Mouse (Mus musculus) forebrain, embryonic 15.5 days (tissue): ENCODE results near the gene Cdkn1a. TPM values are rescaled to one million over a fixed set of nuclear protein-coding genes. Genes with fewer than 3 reads are reported as not detected.
"Not testable (repeated sequence)": the region's sequence is repeated elsewhere in the genome, so short reads cannot be mapped to it uniquely, and the experiment has no call there.

Experiments
- ATAC-seq: fragments of 200-750 bp; cut with Nextera tagmentation; replicated peaks from 2 replicates; pipeline ENCODE4 v1.8.0; 2017; ENCODE audit warnings: mild to moderate bottlenecking, moderate TSS enrichment, moderate library complexity
- H3K27ac ChIP-seq: fragments of 300-500 bp; sonication (generic); replicated peaks from 2 replicates; pipeline ENCODE4 v1.5.1; 2015; ENCODE audit warnings: mild to moderate bottlenecking, inconsistent platforms
- H3K27me3 ChIP-seq: fragments of 300-500 bp; sonication (generic); 2 replicates; pipeline ENCODE4 v1.6.1; 2015; ENCODE audit warnings: inconsistent platforms
- H3K36me3 ChIP-seq: fragments of 300-500 bp; sonication (generic); 2 replicates; pipeline ENCODE4 v1.6.1; 2015; ENCODE audit warnings: mild to moderate bottlenecking, inconsistent platforms
- H3K4me1 ChIP-seq: fragments of 300-500 bp; sonication (generic); 2 replicates; pipeline ENCODE4 v1.6.1; 2015; ENCODE audit warnings: inconsistent platforms
- H3K4me2 ChIP-seq: fragments of 300-500 bp; sonication (generic); replicated peaks from 2 replicates; pipeline ENCODE4 v1.6.1; 2015; ENCODE audit warnings: mild to moderate bottlenecking, inconsistent platforms
- H3K4me3 ChIP-seq: fragments of 300-500 bp; sonication (generic); 2 replicates; pipeline ENCODE4 v1.5.1; 2015; ENCODE audit warnings: mild to moderate bottlenecking, inconsistent platforms
- H3K9ac ChIP-seq: fragments of 300-500 bp; sonication (generic); replicated peaks from 2 replicates; pipeline ENCODE4 v1.6.1; 2015; ENCODE audit warnings: mild to moderate bottlenecking, inconsistent platforms
- H3K9me3 ChIP-seq: fragments of 300-500 bp; sonication (generic); 2 replicates; pipeline ENCODE4 v1.6.1; 2016; ENCODE audit warnings: inconsistent platforms
- WGBS: fragments of 180-500 bp; shearing (Covaris S2); methylation state at CpG from one replicate; pipeline ENCODE4 v1.1.7; 2015; ENCODE audit warnings: mixed read lengths; 5-methylcytosine and 5-hydroxymethylcytosine counted together
- polyA plus RNA-seq: library from polyadenylated mRNA; unstranded; fragments of >200 nt; fragmentation: Nextera tagmentation; extraction: Ambion mirVana; gene quantifications from 2 replicates; pipeline ENCODE4 v1.2.1, GENCODE M21; 2015

Gene Cdkn1a
- polyA plus RNA-seq, result 39.2 and 39.4 TPM in 2 replicates

DNA sequence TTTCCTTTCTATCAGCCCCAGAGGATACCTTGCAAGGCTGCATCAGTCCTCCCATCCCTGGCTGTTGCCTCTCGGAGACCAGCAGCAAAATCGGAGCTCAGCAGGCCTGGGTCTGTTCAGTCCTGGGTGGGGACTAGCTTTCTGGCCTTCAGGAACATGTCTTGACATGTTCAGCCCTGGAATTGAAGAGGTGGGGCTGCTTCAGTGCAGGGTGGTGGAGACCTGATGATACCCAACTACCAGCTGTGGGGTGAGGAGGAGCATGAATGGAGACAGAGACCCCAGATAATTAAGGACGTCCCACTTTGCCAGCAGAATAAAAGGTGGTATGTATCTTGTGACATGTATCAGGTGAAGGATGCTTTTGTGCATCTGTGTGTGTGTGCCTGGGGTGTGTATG, at the start of gene Cdkn1a:
Gene Cdkn1a, plus strand, starts transcription at position 201 of the 400 bp plus-strand sequence.
- WGBS, result 75% methylated on average over 3 of the region's 3 CpGs
- H3K4me3 ChIP-seq, result no peak within 1 kb of the TSS

DNA sequence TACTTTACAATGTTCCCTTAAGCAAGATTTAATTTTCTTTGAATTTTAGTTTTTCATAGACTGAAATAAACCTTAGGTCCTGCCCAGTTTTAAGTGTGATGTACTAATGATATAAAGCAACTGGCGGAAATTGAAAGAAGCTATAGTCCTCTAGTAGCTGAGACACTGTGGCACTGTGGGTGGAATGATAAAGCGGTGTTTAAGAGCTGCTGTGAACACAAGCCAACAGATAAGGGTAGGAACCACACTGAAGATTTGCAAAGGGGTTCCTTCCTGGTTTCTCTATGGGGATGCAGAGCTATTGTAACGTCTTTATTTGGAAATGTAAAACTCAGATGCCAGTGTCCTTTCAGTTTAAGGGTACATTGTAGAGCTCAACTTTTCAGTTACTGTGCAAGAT, 49.1 kb upstream of the Cdkn1a start:
- H3K27ac ChIP-seq, H3K4me2 ChIP-seq, H3K27me3 ChIP-seq, H3K9me3 ChIP-seq, ATAC-seq, H3K9ac ChIP-seq, H3K4me3 ChIP-seq: not testable (repeated sequence)
- 89% methylated on average over 3 of the region's 3 CpGs for WGBS
- Histone ChIP-seq H3K36me3 (peaks cover 93% of the 10 kb centered on the region), H3K4me1 (peaks cover 40% of the 10 kb centered on the region)

More for the DNA sequence above, at the start of gene Cdkn1a:
- Histone ChIP-seq H3K9me3 (no peaks in the 10 kb centered on the region), H3K4me1 (peaks cover 25% of the 10 kb centered on the region), H3K27me3 (peaks cover 12% of the 10 kb centered on the region; the same call in 1 of the 2 replicates), H3K36me3 (no peaks in the 10 kb centered on the region), H3K9ac (no peak within 1 kb of the TSS), H3K4me2 (no peak within 1 kb of the TSS), H3K27ac (no peak within 1 kb of the TSS)
- ATAC-seq, result no peak

DNA sequence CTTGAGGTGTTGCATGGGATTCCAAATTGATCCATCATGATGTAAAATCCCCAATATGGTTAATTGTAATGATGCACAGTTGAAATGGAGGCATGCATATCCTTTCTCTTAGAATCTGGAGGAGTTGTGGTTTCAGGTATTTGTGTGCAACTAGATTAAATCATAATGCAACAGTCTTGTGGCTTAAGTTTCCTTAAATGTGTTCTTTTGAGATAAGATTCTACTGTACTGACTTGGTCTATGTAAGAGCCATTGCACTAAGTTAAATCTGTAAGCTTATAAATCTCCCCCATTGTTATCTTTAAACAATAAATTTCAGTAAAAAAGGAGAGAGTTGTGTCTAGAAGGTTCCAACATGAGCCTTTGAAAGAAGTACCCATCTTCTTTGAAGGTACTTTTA, 48.2 kb upstream of the Cdkn1a start:
- Histone ChIP-seq H3K27ac (no peak overlapping the region), H3K4me3 (no peak overlapping the region), H3K9me3 (no peaks in the 10 kb centered on the region), H3K27me3 (no peaks in the 10 kb centered on the region), H3K9ac (no peak overlapping the region), H3K4me1 (peaks cover 31% of the 10 kb centered on the region), H3K4me2 (no peak overlapping the region), H3K36me3 (peaks cover 88% of the 10 kb centered on the region)
- ATAC-seq, result no peak

DNA sequence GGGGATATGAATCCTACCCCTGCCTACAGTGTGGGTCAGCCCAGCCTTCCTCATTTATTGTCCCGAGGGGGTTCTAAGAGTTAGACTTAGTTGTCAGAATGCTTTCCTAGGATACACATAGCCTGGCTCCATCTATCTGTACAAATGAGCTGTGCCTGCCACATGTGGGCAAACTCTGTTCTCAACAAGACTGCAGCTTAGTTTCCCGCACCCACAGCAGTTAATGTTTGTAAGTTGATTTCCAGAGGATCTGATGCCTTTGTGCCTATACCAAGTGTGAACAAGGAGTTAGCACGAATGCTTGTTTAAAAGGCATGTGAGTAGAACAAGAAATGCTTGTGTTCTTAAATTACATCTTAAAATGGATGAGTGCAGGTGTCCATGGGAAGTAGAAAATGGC, 47.2 kb upstream of the Cdkn1a start:
- H3K9me3 ChIP-seq, result no peaks in the 10 kb centered on the region
- H3K36me3 ChIP-seq, result peaks cover 81% of the 10 kb centered on the region
- 89% methylated on average over 3 of the region's 3 CpGs for WGBS
- H3K4me1 ChIP-seq, result peaks cover 23% of the 10 kb centered on the region
- H3K9ac ChIP-seq, result no peak overlapping the region
- H3K4me3 ChIP-seq, result no peak overlapping the region
- H3K4me2 ChIP-seq, result no peak overlapping the region
- H3K27me3 ChIP-seq, result no peaks in the 10 kb centered on the region
- ATAC-seq, result no peak
- no peak overlapping the region for H3K27ac ChIP-seq

DNA sequence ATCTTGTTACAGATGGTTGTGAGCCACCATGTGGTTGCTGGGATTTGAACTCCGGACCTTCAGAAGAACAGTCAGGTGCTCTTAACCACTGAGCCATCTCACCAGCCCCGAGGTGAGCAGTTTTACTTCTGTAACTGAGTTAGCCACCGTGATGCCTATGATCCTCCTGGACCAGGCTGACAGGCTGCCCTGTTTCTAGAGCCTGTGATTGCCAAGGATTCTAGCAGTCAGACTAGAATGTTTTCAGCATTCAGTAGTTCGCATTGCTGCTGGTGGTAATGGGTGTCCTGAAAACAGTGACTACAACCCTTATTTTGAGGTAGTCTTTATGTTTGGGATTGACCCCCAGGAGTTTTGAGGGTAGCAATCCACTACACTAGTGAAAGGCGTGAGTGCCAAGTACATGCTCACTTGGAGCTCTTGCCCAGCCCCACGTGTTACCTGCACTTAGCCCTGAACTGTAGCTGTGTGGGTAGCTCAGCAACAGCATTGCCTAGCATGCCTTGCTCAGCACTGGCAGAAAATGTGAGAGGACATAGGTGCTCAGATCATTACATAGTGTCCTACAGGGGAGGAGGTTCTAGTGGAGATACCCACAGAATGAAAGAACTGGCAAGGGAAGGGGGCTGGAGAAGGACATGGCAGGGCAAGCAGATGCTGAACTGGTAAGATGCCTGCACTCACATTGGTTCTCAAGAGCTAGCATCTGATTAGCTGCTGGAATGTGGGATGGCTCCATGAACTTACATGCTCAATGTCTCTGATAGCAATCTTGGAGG, 46.4 kb upstream of the Cdkn1a start:
- Histone ChIP-seq H3K4me1 (peaks cover 19% of the 10 kb centered on the region), H3K4me2 (no peak overlapping the region), H3K36me3 (peaks cover 74% of the 10 kb centered on the region), H3K27me3 (no peaks in the 10 kb centered on the region), H3K4me3 (no peak overlapping the region), H3K27ac (peak overlapping the region; percentile 38; the same call in 1 of the 2 replicates), H3K9me3 (no peaks in the 10 kb centered on the region), H3K9ac (no peak overlapping the region)
- ATAC-seq, result no peak
- 87% methylated on average over 6 of the region's 6 CpGs for WGBS

DNA sequence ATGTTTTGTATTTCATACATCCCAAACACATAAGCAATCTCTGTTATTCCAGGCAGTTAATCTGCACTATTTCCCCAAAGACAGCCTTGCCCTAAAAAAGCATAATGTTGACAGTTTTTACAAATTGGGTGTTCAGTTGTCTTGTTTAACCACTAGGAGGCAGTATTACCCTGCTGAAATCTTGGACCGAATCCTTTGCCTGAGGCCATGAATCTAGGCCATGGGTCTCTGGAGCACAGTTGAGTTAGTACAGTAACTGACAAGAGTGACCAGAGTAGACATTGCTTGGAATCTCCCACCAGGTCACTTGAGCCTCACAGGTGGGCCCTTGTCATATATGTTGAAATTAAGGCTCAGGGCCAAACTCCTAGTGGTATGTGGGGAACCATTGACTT, 45.9 kb upstream of the Cdkn1a start:
- WGBS, result 71% methylated on average over 1 of the region's 1 CpGs
- Histone ChIP-seq H3K27ac (no peak overlapping the region), H3K36me3 (peaks cover 68% of the 10 kb centered on the region), H3K9me3 (no peaks in the 10 kb centered on the region), H3K4me3 (no peak overlapping the region), H3K4me1 (peaks cover 17% of the 10 kb centered on the region), H3K27me3 (no peaks in the 10 kb centered on the region), H3K4me2 (no peak overlapping the region), H3K9ac (no peak overlapping the region)
- no peak for ATAC-seq

DNA sequence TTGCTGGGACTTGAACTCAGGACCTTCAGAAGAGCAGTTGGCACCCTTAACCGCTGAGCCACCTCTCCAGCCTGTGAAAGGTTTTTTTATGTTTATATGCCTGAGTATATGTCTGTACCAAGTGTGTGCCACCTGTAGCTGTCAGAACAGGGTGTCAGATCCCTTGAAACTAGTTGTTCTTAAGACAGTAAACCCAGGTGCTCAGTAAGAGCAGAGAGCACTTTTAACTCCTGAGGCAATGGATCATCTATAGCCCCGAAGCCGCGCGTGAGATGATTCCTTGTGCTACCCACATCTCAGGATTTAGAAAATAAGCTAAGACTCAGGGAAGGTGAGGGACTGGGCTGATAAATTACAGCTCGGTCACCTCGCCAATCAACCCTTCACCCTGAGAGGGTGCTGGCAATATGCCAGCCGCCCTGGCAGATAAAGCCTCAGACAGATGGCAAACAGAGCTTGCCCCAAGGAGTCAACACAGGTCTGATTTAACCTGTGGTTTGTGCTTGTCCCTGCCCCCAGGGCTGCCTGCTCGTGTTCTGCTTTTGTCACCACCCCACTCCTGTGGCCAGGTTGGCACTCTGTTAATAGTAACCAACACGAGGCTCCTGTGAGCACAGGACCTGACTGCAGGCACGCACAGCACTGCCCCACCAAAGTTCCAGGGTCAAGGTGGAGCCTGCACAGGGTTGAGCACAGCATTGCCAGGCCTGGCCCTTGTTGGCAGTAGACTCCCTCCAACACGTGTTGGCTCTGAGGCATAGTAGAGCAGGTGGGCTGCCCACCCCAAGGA, 44.8 kb upstream of the Cdkn1a start:
- no peaks in the 10 kb centered on the region for H3K9me3 ChIP-seq
- peaks cover 11% of the 10 kb centered on the region for H3K4me1 ChIP-seq
- H3K27ac ChIP-seq, result peak overlapping the region; percentile 54
- ATAC-seq, result 0 out of 2 replicates have a peak, but pooled peaks have one; percentile 12
- no peak overlapping the region for H3K9ac ChIP-seq
- no peaks in the 10 kb centered on the region for H3K27me3 ChIP-seq
- WGBS, result 57% methylated on average over 12 of the region's 12 CpGs
- no peak overlapping the region for H3K4me2 ChIP-seq
- no peak overlapping the region for H3K4me3 ChIP-seq
- peaks cover 58% of the 10 kb centered on the region for H3K36me3 ChIP-seq

DNA sequence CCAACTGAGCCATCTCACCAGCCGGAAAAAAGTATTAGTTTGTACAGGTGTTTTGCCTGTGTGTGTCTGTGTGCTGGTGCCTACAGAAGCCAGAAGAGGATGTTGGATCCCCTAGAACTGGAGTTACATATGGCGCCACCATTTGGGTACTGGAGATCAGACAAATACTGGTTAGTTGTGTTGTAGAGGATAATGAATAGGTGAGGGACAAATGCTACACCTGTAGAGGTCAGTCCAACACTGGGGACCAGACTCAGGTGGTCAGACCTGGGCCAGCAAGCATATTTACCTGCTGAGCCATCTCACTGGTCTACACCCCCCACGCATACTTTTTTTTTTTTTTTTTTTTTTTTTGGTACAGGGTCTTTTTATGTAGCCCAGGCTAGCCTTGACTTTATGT, 43.9 kb upstream of the Cdkn1a start:
- Histone ChIP-seq H3K4me2 (no peak overlapping the region), H3K27ac (no peak overlapping the region), H3K4me1 (peaks cover 11% of the 10 kb centered on the region), H3K9ac (no peak overlapping the region), H3K4me3 (no peak overlapping the region), H3K27me3 (no peaks in the 10 kb centered on the region), H3K9me3 (no peaks in the 10 kb centered on the region), H3K36me3 (peaks cover 52% of the 10 kb centered on the region)
- no peak for ATAC-seq
- 90% methylated on average over 3 of the region's 3 CpGs for WGBS

DNA sequence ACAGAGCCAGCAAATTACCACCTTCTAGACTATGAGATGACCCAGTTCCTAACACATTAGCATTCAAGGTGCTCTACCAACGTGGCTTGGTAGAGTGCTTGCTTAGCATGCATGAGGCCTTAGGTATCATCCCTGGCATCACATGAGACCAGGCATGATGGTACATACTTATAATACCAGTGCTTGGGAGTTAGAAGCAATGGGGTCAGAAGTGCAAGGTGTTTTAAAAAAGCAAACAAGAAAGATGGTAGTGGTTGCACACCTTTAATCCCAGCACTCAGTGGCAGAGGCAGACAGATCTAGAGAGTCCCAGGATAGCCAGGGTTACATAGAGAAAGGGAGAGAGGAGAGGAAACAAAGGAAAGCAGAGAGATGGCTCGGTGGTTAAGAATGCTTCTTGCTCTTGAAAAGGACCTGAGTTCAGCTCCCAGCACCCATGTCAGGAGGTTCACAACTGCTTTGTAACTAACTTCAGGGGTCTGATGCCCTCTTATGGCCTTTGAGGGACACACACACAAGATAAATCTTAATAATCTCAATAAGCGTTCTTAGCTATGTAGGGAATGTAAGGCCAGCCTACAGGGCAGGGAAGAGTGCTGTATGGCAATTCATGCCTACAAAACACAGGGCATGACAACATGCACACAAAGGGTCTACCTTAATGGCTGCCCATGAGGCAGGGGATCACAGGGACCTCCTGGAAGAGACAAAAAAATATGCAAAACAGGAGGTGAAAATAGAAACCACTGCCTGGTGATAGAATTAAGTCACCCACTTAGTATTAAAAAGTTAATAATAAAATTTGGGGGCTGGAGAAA, 42.9 kb upstream of the Cdkn1a start:
- Histone ChIP-seq H3K4me1 (peaks cover 11% of the 10 kb centered on the region), H3K9me3 (no peaks in the 10 kb centered on the region), H3K9ac (no peak overlapping the region), H3K4me3 (no peak overlapping the region), H3K27ac (no peak overlapping the region), H3K36me3 (peaks cover 41% of the 10 kb centered on the region), H3K27me3 (no peaks in the 10 kb centered on the region), H3K4me2 (no peak overlapping the region)
- WGBS, result 51% methylated on average over 3 of the region's 3 CpGs
- ATAC-seq, result no peak

DNA sequence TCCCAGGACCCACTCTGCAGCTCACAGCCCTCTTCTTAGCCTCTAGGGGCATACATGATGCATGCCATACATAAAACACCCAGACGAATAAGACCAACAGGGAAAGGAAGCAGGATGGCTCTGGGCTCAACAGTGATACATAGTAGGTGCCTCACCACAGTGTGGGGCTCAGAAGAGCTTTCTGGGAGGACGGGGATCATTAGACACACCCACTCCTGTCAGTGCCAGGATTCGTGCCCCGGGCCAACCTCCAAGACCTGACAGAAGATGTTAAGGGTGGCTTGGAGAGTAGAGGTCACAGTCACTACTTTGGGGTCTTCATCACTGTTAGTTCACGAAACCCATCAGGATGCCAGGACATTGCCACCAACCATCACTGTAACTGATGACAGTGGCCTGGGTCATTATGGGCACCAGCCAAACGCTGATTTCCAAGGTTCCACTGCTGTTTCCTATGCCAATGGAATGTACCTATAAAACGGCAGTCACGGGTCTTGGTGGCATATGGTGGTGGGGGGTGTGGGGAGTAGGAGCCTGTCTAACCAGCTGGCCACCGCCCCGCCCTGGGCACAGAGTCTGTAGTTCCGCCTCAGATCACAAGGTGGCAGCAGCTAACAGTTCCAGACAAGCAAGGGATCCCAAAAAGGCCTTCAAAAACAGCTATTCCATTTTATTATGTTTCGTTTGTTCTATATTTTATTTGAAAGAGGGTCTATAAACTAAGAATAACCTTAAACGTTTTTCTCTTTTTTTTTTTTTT, 41.8 kb upstream of the Cdkn1a start:
- peak; percentile 34 for ATAC-seq
- no peak overlapping the region; the same call in 1 of the 2 replicates for H3K27ac ChIP-seq
- no peak overlapping the region for H3K4me3 ChIP-seq
- no peak overlapping the region for H3K4me2 ChIP-seq
- H3K4me1 ChIP-seq, result peaks cover 12% of the 10 kb centered on the region
- H3K9me3 ChIP-seq, result no peaks in the 10 kb centered on the region
- H3K9ac ChIP-seq, result no peak overlapping the region
- H3K36me3 ChIP-seq, result peaks cover 32% of the 10 kb centered on the region
- H3K27me3 ChIP-seq, result no peaks in the 10 kb centered on the region
- 21% methylated on average over 13 of the region's 13 CpGs for WGBS

DNA sequence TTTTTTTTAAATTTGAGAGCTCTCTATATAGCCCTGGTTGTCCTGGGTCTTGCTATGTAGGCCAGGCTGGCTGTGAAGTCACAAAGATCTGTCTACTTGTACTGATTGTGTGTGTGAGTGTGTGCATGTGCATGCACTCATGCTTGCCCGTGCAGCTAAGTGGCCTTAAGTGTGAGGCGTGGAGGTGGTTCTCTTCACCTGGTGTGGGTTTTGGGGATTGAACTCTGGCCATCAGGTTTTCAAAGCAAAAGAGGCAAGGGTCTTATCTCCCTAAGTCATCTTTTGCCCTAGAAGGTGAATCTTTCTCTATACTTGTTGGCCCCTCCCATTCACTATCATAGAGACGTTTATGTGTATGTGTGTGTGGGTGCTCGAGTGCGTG, 41.3 kb upstream of the Cdkn1a start:
- Histone ChIP-seq H3K4me3 (no peak overlapping the region), H3K9ac (no peak overlapping the region), H3K9me3 (no peaks in the 10 kb centered on the region), H3K4me1 (peaks cover 13% of the 10 kb centered on the region), H3K4me2 (no peak overlapping the region), H3K27me3 (no peaks in the 10 kb centered on the region), H3K36me3 (peaks cover 26% of the 10 kb centered on the region), H3K27ac (0 out of 2 replicates have a peak overlapping the region, but pooled peaks have one; percentile 28)
- 82% methylated on average over 5 of the region's 5 CpGs for WGBS
- no peak for ATAC-seq
